In genomic region chr1:32632415-32633354, GRCm38 (mm10) we compare ENCODE assay signal across 17 mouse cellular contexts.
DNase-seq lines count a peak whose midpoint lies in the region; ATAC-seq and TF ChIP-seq lines count a peak whose summit lies in the region.
"Had no signal": no experiment of that assay in that cellular context is flagged by ENCODE, and none has a peak within 500 bp of the region (broad histone marks: within the 10 kb centered on the region; RNA-seq: fewer than 3 reads in every experiment).

No protein-coding gene starts in this region.

- no peak for DNase-seq in forebrain, embryonic 10.5 days (ENCODE audit: extremely low spot score, low spot score)
- peak; percentile 25 to 41 for DNase-seq in layer of hippocampus, adult 2 months (ENCODE audit: low spot score in 2 of 2)
- DNase-seq in layer of hippocampus, postnatal 10 days (ENCODE audit: low spot score in 2 of 2), result no peak
- no peak for DNase-seq in lung, postnatal 0 days (ENCODE audit: low spot score)
- DNase-seq in urinary bladder, postnatal 10 days (ENCODE audit: low spot score), result no peak
- DNase-seq: adrenal gland, adult 2 months; cerebellum, adult 2 months; gastrocnemius, postnatal 25 days; lung, adult 18-20 months; lung, postnatal 36 days; retina, postnatal 1 day; spleen, adult 18-20 months had no signal

- H3K9ac ChIP-seq in forebrain, embryonic 12.5 days, result no peak overlapping the region
- no peak overlapping the region for H3K9ac ChIP-seq in midbrain, embryonic 15.5 days
- H3K9ac ChIP-seq in lung, postnatal 0 days (replicated peaks; ENCODE audit: low read depth), result no peak overlapping the region
- H3K9ac ChIP-seq: kidney, embryonic 15.5 days had no signal

- no peak for TF ChIP-seq POLR2A in cortical plate, adult 2 months (IDR thresholded peaks at IDR 0.05; ENCODE audit: extremely low read depth, insufficient read depth, low read length)

- 90% methylated on average over 5 of the region's 5 CpGs for WGBS in forebrain, embryonic 12.5 days
- WGBS in forebrain, embryonic 10.5 days, result 88% methylated on average over 5 of the region's 5 CpGs
- WGBS in midbrain, embryonic 15.5 days, result 78% methylated on average over 5 of the region's 5 CpGs
- WGBS in lung, postnatal 0 days, result 76% methylated on average over 5 of the region's 5 CpGs

- H3K4me2 ChIP-seq in forebrain, embryonic 12.5 days, result no peak overlapping the region
- H3K4me2 ChIP-seq in midbrain, embryonic 15.5 days, result no peak overlapping the region
- H3K4me2 ChIP-seq in lung, postnatal 0 days (replicated peaks; ENCODE audit: low read depth, low read length), result no peak overlapping the region
- H3K4me2 ChIP-seq: kidney, embryonic 15.5 days had no signal

- ATAC-seq in forebrain, embryonic 12.5 days (ENCODE audit: low FRiP score), result 0 out of 2 replicates have a peak, but pooled peaks have one; percentile 27
- peak; percentile 59; the same call in 1 of the 2 replicates for ATAC-seq in midbrain, embryonic 15.5 days (replicated peaks)
- no peak for ATAC-seq in lung, postnatal 0 days

- no peaks in the 10 kb centered on the region for H3K4me1 ChIP-seq in forebrain, embryonic 12.5 days
- H3K4me1 ChIP-seq in forebrain, embryonic 10.5 days, result no peaks in the 10 kb centered on the region
- H3K4me1 ChIP-seq in cortical plate, adult 2 months (ENCODE audit: control insufficient read depth, insufficient read depth, low read length), result peaks cover 5% of the 10 kb centered on the region; the same call in 1 of the 2 replicates
- no peaks in the 10 kb centered on the region for H3K4me1 ChIP-seq in midbrain, embryonic 15.5 days
- no peaks in the 10 kb centered on the region for H3K4me1 ChIP-seq in lung, postnatal 0 days (ENCODE audit: insufficient read depth, low read depth, low read length)
- H3K4me1 ChIP-seq: kidney, embryonic 15.5 days had no signal

- no peaks in the 10 kb centered on the region for H3K36me3 ChIP-seq in forebrain, embryonic 12.5 days (replicated peaks)
- H3K36me3 ChIP-seq in forebrain, embryonic 10.5 days (replicated peaks), result no peaks in the 10 kb centered on the region
- no peaks in the 10 kb centered on the region for H3K36me3 ChIP-seq in midbrain, embryonic 15.5 days (replicated peaks)
- H3K36me3 ChIP-seq in lung, postnatal 0 days (ENCODE audit: insufficient read depth, low read length), result no peaks in the 10 kb centered on the region
- H3K36me3 ChIP-seq: kidney, embryonic 15.5 days had no signal

- H3K27me3 ChIP-seq in forebrain, embryonic 12.5 days, result no peaks in the 10 kb centered on the region
- no peaks in the 10 kb centered on the region for H3K27me3 ChIP-seq in forebrain, embryonic 10.5 days (ENCODE audit: poor library complexity, severe bottlenecking)
- no peaks in the 10 kb centered on the region for H3K27me3 ChIP-seq in midbrain, embryonic 15.5 days (replicated peaks)
- H3K27me3 ChIP-seq in lung, postnatal 0 days (replicated peaks; ENCODE audit: insufficient read depth, low read length), result no peaks in the 10 kb centered on the region
- H3K27me3 ChIP-seq: CH12.LX; kidney, embryonic 15.5 days had no signal

- no peak overlapping the region for H3K4me3 ChIP-seq in forebrain, embryonic 12.5 days (replicated peaks)
- H3K4me3 ChIP-seq in forebrain, embryonic 10.5 days, result no peak overlapping the region
- H3K4me3 ChIP-seq in layer of hippocampus, adult 2 months, result no peak overlapping the region
- H3K4me3 ChIP-seq in cortical plate, adult 2 months (ENCODE audit: insufficient read depth, low read length), result no peak overlapping the region
- no peak overlapping the region for H3K4me3 ChIP-seq in midbrain, embryonic 15.5 days
- H3K4me3 ChIP-seq in lung, postnatal 0 days (ENCODE audit: low read depth, low read length), result no peak overlapping the region
- H3K4me3 ChIP-seq: kidney, embryonic 15.5 days had no signal

- H3K9me3 ChIP-seq in forebrain, embryonic 12.5 days, result no peaks in the 10 kb centered on the region
- peaks cover 2% of the 10 kb centered on the region; the same call in 1 of the 2 replicates for H3K9me3 ChIP-seq in forebrain, embryonic 10.5 days
- H3K9me3 ChIP-seq in midbrain, embryonic 15.5 days, result no peaks in the 10 kb centered on the region
- no peaks in the 10 kb centered on the region for H3K9me3 ChIP-seq in lung, postnatal 0 days (ENCODE audit: low read length)
- H3K9me3 ChIP-seq: kidney, embryonic 15.5 days had no signal

- TF ChIP-seq EP300 in lung, postnatal 0 days (IDR thresholded peaks at IDR 0.05), result no peak

- TF ChIP-seq CTCF in layer of hippocampus, adult 2 months (conservative IDR thresholded peaks at IDR 0.05), result no peak
- TF ChIP-seq CTCF in cortical plate, adult 2 months (IDR thresholded peaks at IDR 0.05; ENCODE audit: extremely low read depth, insufficient read depth, low read length), result no peak
- TF ChIP-seq CTCF in lung, postnatal 0 days (IDR thresholded peaks at IDR 0.05), result no peak

- H3K27ac ChIP-seq in forebrain, embryonic 12.5 days, result no peak overlapping the region
- H3K27ac ChIP-seq in forebrain, embryonic 10.5 days, result no peak overlapping the region
- H3K27ac ChIP-seq in layer of hippocampus, adult 2 months, result peak overlapping the region; percentile 54; the same call in 1 of the 2 replicates
- peak overlapping the region; percentile 87; the same call in 1 of the 2 replicates for H3K27ac ChIP-seq in cortical plate, adult 2 months (ENCODE audit: insufficient read depth, low read length)
- H3K27ac ChIP-seq in midbrain, embryonic 15.5 days, result no peak overlapping the region
- no peak overlapping the region for H3K27ac ChIP-seq in lung, postnatal 0 days (ENCODE audit: low read length)
- H3K27ac ChIP-seq: kidney, embryonic 15.5 days had no signal

Comparison
In these comparisons a context has a peak if more than half of its experiments do, and no peak if none do; other contexts are left out.
1. DNase-seq: peak in layer of hippocampus, adult 2 months (2 of 2); none in forebrain, embryonic 10.5 days (single experiment), layer of hippocampus, postnatal 10 days (0 of 2), lung, postnatal 0 days (single experiment) and urinary bladder, postnatal 10 days (single experiment).
2. H3K27ac ChIP-seq: peak in layer of hippocampus, adult 2 months (single experiment) and cortical plate, adult 2 months (single experiment); none in forebrain, embryonic 12.5 days (single experiment), forebrain, embryonic 10.5 days (single experiment), midbrain, embryonic 15.5 days (single experiment) and lung, postnatal 0 days (single experiment).